Mouse (Mus musculus) lung, postnatal 0 days (tissue): ENCODE measurements at regions not wholly inside any gene's neighbourhood (a gene's known extent, or its start where the extent isn't known, plus 50 kb on each side); places are given as distances from the start of the nearest gene placed in this dataset.

ENCODE experiments used
- CTCF ChIP-seq: IDR thresholded peaks from 2 replicates; pipeline ENCODE4 v1.5.1; 2016; ENCODE audit warnings: antibody characterized with exemption, mild to moderate bottlenecking
- EP300 ChIP-seq: IDR thresholded peaks from 2 replicates; pipeline ENCODE4 v1.6.1; 2016; ENCODE audit warnings: antibody characterized with exemption, mild to moderate bottlenecking, control low read depth

DNA sequence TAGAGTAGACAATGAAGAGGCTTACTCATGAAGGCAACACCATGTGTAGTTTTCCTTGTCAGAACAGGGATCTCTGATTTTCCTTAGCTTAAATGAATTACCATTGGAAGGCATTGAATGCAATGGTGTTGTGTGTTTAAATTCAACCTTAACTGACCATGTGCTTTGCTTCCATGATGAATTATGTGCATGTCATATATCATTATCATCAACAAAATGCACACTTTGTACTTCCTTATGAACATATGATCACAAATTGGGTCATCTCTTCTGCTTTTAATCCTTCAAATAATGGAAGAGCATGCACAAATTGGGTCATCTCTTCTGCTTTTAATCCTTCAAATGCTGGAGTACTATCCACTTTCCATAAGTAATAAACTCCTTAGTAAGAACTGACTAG is 180.2 kb upstream of the Ppfia2 start:
- TF ChIP-seq EP300: no peak
- TF ChIP-seq CTCF: no peak
